Mouse (Mus musculus): Measurements from ENCODE around the gene 1700031F05Rik.
"Not testable (repeated sequence)": the region's sequence is repeated elsewhere in the genome, so short reads cannot be mapped to it uniquely, and the experiment has no call there.

The 1700031F05Rik gene

DNA sequence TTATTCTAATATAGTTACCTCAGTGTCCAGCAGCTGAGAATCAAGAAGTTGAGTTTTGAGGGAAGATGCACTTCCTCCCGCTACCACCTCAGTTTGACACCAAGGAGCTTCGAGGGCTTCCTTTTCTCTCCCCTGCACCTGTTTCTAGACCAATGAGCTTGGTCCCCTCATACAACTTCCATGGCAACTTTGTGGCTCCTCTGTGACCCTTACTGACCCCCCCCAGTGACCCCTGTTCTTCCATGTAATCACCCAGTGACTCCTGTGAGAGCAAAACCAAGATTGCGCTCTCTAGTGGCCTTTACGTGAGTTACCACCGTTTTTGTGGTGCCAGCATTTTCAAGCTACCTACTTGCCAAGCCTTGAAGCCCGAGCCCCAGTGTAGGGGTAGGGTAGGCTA lies at the start of gene 1700031F05Rik:
Gene 1700031F05Rik (minus strand): TSS at position 101 of the 400 bp plus-strand sequence.
- no peak for DNase-seq

GRCm38 (mm10) chrX:102914823-102915222 lies 47.1 kb upstream of the 1700031F05Rik start:
- DNase-seq: not testable (repeated sequence)

GRCm38 (mm10) chrX:102908587-102908986 lies 40.8 kb upstream of the 1700031F05Rik start, which contains the start of the genes Dmrtc1a and 1700011M02Rik:
TSS of gene Dmrtc1a (minus strand) at chrX:102908687.
TSS of gene 1700011M02Rik (plus strand) at chrX:102908905.
- DNase-seq: not testable (repeated sequence)

GRCm38 (mm10) chrX:102854516-102854915 lies 13.3 kb downstream of the 1700031F05Rik start, which contains the start of gene Dmrtc1c2:
TSS of gene Dmrtc1c2 (minus strand) at chrX:102854616.
- DNase-seq: not testable (repeated sequence)

DNA sequence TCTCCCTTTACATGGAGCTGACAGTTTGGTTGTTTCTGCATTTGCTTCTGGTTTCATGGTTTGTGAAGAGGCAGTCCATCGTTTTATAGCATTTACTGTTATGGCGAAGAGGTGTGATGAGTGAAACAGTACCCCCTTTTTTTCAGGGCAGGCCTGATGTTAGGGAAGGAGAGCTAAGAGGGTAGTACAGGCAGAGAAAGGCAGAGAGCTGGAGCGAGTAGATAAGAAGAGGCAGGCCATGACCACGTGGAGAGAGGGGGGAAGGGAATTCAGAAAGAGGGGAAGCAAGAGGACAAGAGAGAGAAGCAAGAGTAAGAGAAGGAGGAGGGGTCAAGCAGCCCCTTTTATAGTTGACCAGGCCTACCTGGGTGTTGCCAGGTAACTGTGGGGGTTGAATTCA lies 55.5 kb downstream of the 1700031F05Rik start:
- no peak for DNase-seq

Measured in lung, postnatal 4 days (tissue).